Mouse (Mus musculus) bone marrow macrophage, adult 2 months (primary cell): ENCODE data around the gene Fto.

Experiments used
- CTCF ChIP-seq: IDR thresholded peaks from 2 replicates; pipeline ENCODE4 v1.5.1; 2012; ENCODE audit warnings: low read depth, mild to moderate bottlenecking, low read length, moderate library complexity
- POLR2A ChIP-seq: IDR thresholded peaks from 2 replicates; pipeline ENCODE4 v1.6.1; 2012; ENCODE audit warnings: mild to moderate bottlenecking, low read depth, low read length, borderline replicate concordance

- TF ChIP-seq CTCF (no peak), POLR2A (no peak)
These were observed 197.4 kb downstream of the Fto start for GRCm38 (mm10) chr8:91510716-91511115.
